Mouse (Mus musculus) activated CD4-positive, CD25-positive, alpha-beta regulatory T cell, adult 4 months (primary cell): ENCODE measurements around the gene Lrp1. TPM values are rescaled to one million over a fixed set of nuclear protein-coding genes. Genes with fewer than 3 reads are reported as not detected.

Experiments
- ATAC-seq: one replicate; pipeline ENCODE4 v1.8.0; 2017
- polyA plus RNA-seq, 2 experiments: library from polyadenylated mRNA; unstranded; fragments of 100-300 nt; shearing (Covaris generic); gene quantifications; one replicate each; pipeline ENCODE4 v1.2.1; 2017

The Lrp1 gene
- polyA plus RNA-seq, 2 experiments from 2014 or later: 0.57 TPM; not detected in 1

DNA sequence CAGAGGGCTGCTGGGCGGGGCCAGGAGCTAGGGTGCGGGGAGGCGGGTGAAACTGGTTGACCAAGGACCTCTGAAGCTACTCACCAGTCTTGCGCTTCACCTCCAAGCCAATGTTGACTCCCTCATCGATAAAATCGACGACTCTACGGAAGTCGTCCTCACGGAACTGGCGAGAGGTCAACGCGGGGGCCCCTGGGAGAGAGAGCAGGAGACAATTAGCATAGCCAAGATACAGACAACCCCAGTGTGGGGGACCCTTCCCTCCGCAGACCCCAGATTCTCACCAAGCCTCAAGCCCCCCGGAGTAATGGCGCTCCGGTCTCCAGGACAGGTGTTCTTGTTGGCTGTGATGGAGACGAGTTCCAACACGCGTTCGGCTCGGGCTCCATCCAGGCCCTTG lies 103.0 kb downstream of the Lrp1 start:
- no peak for ATAC-seq

DNA sequence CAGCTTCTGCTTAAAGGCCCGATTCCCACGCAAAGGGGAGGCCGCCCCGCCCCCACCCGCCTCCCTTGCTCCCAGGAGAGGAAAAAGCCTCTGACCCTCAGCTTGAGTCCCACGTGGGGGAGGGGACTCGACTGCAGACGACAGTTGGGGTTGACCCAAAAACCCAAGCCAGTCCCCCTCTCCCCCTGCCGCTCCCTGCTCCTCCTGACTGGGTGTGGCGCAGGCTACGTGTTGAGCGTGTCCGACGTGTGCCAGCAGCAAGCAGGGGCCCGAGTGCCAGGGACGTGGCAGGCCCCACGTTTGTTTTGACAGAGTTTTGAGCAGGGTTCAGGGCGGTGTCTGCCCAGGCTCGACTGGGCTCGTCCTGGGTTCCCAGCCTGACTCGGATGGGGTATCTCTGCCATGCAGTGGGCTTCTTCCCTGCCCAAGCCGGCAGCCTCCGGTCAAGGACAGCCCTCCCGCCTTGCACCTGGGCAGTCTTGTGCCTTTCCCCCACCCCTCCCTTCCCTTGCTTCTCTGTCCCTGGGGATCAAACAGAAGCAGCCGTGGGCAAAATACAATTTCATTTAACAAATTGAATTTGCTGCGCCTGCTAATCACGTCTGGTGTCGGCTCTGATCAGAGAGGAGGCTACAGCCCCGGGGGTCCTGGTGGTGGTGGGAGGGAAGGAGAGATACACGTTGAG lies 104.2 kb downstream of the Lrp1 start:
- ATAC-seq: no peak

DNA sequence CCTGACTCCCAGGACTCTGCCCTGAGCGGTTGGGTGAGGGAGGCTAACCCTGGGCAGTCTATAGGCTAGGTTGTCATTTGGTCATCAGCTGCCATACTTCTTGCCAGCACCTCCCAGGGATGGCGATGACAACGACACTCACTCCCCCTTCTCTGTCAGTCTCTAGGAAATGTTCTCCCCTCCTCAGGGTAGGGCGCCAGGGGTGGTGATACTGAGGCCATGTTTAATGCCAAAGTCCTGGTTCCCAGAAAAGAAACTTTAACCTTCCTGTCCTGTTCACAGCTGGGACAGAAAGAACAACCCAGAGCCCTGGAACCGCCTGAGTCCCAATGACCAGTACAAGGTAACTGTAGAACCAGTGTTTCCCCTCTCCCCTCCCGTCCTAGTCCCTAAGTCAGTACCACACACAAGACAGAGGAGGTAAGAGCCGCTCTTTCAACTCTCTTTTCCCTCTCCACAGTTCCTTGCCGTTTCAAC lies 104.9 kb downstream of the Lrp1 start:
- ATAC-seq: no peak

DNA sequence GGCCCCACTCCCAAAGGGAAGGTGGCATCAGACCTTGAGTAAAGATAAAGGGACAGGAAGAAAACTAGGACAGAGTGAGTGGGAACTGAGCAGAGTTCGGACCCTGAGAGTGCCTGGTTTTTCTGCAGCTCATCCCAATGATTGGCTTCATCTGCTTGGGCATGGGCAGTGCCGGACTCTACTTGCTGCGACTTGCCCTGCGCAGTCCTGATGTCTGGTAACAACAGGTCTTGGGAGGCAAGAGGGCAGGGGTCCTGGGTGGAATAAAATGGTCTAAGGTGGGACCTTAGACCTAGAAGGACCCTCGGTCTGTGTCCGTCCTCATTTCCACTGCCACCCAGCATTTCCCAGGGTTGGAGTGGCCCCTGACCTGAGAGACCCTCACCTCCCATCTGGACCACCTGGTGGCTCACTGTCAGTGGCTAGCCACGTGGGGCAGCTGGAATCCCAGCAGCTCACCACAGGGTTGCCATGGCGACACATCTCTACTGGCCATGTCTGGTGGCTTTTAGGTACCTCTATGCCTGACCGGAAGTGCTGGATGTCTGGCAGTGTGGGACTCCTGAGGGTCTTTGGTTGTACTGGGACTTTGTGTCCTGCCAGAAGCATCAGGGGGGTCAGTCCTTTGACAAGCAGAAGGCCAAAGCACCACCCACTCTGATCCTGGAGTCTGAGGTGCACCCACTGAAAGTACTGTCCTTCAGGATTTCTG lies 105.5 kb downstream of the Lrp1 start:
- ATAC-seq: no peak

DNA sequence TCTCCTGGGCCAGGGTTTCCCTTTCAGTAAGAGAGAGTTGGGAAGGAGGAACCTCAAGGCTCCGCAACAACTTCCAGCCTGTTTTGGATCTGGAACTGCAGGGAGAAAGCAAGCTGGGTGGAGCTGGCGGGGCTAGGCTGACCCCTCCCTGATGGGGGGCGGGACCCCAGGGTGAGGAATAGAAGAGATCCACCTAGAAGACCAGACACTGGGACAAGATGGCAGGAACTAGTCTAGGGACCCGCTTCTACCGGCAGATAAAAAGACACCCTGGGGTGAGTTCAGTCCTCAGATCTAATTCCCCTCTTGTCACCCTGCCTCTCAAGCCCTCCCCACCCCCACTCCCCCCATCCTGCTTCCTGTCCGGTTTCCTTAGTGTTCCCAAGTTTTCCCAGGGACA lies 106.2 kb downstream of the Lrp1 start, which contains the start of gene Ndufa4l2:
Ndufa4l2 (plus strand) TSS at position 204 of the 400 bp plus-strand sequence.
- no peak for ATAC-seq

DNA sequence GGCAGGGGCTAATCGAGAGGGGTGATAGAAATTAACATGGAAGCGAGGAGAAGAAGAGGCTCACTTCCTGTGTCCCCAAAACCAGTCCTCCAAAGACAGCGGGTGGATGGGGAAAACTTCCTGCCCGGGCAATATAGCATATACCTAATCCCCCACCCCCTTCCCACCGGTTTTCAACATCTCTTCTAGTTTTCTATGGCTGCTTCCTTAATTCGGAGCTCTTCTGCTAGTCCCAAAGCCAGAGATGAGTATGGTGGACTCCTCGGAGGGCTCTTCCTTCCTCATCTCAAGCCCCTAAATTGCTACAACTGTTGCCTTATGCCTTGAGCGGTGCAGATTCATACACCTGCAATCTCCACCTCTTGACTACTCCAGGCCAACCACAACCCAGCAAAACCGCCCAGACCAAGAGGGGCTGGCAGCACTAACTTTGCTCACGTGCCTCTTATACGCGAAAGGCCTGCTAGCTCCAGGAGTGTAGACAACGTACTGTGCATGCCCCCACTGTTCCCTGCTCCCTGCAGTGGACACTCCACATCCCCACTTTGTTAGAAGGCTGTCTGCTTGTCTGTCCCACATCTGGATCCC lies 106.7 kb downstream of the Lrp1 start:
- no peak for ATAC-seq

DNA sequence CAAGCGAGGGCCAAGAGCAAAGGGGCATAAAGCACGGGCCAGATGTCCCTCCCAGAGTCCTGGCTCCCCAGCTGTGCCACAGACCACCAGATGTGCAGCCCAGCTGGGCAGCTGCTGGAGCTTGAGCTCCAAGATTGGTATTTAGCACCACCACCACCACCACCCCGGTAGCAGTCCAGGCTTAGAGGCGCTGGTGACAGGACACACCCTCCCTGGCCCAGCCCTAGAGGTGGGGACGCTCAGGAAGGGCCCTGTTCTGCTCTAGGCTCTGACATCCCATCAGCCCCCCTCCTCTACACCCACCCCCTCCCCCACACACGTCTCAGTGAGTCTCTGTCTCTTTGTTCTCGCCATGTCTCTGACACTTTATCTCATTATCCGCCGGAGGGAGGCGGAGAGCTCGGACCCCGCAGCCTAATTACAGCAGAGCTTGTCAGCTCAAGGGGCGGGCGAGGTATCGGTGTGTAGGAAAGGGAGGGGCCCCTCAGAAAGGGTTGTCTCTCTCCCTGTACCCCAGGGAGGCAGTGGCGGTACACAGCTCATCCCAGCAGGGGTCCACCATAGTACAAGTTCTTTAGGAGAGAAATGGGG lies 107.4 kb downstream of the Lrp1 start:
- ATAC-seq: no peak

DNA sequence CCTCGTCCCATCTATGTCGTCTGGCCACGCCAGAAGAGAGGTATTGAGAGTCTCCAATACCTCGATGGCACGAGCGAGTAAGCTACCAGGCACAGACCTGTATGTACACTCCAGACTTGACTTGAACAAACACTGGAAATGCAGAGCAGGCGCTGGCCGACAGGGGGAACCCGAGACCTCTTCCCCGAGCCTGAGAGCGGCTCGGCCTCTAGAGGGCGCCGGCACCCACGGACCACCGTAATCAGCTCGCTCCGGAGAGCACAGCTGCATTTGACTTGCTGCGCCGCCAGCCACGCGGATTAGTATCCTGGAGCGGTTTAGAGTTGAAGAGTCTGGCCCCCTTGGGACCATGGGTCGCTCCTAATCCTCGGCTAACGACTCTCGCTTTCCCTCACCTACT lies 108.1 kb downstream of the Lrp1 start:
- peak; percentile 79 for ATAC-seq

DNA sequence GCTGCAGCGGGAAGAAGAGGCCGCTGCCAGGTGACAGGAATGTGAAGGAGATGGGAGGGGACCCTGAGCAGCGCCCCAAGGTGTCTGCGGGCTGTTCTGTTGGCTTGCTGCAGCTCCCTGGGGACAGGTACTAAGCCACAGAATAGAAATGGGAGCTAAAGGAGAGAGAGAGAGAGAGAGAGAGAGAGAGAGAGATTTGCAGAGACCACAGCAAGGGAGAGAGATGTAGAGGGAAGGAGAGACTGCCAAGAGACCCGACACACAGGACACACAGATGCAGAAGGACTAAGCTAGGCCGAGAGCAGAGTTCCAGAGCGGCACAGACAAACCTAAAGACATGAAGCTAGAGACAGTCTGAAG lies 108.7 kb downstream of the Lrp1 start:
- no peak for ATAC-seq

DNA sequence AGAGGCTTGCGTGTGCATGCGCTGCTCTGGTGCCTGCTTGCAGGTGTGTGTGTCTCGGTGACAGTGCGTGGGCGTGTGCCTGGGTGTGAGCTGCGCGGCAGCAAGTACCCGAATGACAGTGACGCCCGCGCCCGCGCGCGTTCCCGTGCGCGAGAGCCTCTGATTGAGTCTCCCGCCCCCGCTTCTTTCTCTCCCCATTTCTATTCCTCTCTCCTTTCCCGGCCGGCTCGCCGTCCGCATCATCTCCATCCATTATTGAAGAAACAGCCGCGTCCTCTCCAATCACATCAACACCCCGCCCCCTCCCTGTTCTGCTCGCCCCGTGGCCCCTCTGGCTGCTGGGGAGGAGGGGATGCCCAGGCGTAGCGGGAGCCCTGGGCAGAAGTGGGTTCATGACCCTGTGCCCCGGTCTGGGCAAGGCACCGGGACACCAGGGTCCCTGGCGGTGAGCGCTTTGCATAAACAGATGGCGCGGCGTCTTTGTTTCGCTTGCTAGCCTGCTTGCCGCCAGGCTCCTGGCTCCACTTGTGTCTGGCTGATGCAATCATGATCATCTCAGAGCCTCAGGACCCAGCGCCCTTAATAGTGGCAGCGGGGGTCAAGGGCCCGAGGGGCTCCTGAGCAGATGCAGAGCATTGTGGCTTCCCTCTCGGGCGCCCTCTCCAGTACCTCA lies 109.2 kb downstream of the Lrp1 start:
- no peak for ATAC-seq

DNA sequence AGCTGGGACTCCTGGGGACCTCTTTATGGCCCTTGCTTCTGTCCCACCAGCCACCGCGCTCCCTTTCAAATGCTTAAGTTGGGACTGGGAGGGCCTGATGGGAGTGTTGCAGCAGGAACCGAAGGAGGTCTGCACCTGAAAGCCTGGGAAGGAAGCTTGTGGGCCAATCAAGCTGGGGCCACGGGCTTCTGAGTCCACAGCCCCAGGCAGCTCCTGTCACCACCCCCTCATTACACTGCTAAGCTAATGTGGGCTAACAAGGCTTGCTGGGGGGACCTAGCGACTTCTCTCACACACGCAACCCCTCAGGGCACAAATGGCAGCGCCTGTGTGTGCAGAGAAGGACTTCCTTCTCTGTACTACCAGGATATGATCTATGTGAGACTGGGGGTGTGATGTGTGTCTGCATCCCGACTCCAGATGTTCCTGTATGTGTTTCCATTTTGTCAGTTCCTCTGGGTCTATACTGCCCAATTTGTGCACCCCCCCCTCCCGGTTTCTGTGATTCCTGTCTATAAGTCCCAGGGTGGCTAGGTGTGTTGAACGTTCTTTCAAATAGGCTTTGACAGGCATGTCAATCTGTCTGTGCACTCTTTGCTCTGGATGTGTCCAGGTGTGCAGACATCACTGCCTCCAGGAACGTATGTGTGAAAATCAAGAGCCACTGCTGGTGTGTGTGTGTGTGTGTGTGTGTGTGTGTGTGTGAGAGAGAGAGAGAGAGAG lies 109.9 kb downstream of the Lrp1 start:
- ATAC-seq: no peak

DNA sequence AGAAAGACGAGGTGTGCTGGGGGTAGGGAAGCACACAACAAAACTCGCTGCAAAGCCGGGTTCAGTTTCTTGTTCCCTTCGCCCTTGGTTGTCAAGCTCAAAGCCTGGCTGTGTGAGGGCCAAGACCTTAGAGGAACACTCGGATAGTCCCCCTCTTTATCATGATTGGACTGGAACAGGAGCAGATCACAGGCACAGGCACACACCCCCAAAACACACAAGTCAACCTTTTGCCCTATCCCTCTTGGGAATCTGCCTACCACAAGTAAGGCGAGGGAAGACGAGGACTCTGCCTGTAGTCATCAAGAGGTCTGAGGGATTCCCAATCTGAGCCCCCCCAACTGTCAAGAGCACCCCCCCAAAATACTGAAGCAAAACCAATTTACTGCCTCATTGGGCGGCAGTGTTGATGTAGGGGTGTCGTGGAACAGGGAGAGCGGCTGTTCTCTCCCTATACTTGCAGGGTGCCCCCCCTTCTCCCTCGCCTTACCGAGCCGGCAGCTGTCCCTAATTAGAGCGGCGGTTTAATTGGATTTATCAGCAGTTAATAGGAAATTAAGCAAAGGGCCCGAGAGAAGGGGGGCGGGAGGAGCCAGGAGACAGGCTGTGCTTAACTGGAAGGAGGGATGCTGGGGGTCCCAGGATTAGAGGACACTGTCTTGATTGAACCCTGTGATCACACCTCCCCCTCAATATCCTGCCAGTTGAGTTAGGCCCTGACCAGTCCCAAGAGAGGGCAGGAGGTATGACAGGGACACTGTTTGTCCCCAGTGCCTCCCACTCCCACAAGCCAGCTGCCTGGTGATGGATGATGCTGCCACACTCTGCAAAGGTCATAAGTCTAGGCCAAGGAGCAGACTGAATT lies 110.9 kb downstream of the Lrp1 start:
- ATAC-seq: no peak

DNA sequence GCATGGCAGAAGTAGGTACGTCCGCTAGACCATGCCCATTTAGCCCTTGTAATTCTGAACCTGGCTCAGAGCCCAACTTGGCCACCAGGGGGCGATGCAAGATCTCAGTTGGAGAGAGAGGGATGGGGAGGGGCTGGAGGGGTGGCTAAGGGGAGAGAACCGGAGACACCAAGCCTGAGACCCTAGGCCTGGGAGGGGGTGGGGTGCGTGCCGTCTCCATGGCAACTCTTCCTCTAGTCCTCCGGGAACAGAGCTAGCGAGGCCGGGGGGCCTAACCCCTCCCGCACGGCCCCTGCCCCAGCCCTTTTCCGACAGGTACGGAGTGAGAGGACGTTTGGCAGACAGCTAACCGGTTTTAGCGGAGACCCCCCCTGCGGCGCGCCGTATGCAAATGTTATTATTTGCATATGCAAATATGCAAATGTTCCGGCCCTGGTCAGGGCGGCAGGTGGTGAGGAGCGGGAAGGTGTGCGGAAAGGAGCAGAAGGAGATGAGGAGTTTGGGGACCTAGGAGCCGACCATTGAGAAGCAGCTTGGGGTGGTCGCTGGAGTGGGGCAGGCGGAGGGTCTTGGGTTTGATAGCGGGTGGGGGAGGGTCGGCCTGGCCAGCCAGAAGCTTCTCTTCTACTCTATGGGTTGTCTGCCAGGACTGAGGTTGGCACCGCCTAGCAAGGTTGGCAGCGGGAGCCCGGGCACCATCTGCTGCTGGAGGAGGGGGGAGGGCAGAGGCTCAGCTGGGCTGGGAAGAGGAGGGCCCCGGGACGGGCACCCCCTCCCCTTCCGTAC lies 111.7 kb downstream of the Lrp1 start:
- ATAC-seq: peak; percentile 25

DNA sequence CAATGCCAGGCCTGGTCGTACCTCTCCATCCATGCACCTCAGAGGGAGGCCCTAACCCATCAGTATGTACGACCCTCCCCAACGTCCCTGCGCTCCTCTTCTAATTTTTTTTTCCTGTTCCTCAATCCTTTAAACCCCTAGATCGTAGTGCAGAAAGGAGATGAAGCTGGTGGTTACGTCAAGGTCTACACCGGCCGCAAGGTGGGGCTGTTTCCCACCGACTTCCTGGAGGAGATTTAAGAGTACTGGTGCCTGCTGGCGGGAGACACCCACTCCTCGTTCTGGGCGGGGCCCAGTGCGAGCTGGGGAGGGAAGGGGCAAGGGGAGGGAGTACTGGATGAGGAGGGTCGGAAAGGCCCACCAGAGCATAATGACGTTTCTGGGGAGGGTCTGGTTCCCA lies 112.7 kb downstream of the Lrp1 start:
- ATAC-seq: peak; percentile 48

DNA sequence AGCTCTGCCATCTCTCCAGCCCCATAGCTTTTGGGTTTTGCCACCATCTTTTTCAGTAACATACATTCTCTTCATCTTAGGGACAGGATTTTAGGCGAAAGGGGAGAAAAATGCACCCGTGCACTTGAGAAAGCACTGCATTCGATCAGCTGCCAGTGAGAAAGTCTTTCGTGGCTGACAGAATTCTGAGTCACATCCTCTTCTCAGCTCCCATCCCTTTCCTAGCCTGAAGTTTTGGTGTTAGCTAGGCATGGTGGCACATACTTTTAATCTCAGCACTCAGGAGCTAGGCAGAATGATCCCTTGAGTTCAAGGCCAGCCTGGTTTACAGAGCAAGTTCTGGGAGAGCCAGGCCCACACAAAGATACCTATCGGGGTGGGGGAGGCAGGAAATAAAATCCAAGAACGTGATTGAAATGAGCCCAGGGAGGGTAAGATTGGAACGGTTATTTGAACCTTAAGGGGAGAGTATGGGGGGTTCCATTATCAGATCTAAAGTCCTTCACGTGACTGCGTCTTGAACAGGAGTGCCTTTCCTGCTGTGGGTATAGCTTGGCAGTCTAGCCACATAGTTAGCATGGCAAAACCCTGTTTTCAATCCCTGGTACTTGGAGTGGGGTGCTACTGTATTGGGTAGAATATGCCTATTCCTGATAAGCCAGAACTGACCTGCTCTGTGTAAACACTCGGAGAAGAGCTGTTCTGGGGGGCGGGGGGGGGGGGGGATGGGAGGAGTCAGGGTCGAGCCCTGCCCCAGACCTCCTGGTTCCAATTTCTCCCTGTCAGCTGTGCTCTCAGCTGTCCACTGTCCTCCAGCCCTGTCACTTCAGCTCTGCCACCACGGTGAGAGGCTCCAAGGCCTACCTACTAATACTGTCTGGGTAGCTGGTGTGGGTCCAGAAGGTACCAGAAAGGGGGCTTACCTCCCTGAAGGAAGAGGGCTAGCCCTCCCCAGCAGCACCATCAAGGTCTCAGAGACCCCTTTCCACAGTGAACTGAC lies 119.8 kb downstream of the Lrp1 start, which contains the start of gene Stac3:
Stac3 (plus strand) TSS at position 793 of the 1,000 bp plus-strand sequence.
- ATAC-seq: no peak

DNA sequence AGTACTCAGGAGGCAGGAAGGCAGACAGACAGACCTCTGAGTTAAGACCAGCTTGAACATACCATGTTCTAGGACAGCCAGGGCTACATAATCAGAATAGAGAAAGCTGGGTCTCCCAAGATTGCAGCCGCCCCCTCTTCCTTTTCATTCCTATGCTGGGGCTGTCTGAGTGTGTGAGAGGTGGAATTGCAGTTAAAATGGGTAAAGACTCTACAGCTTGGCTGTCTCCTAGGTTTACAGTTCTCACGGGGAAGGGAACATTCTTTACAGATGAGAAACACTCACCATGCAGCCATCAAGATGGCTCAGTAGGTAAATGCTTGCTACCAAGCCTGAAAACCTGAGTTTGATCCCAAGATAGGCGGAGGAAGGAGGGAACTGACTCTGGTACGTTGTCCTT lies 120.9 kb downstream of the Lrp1 start:
- ATAC-seq: no peak

DNA sequence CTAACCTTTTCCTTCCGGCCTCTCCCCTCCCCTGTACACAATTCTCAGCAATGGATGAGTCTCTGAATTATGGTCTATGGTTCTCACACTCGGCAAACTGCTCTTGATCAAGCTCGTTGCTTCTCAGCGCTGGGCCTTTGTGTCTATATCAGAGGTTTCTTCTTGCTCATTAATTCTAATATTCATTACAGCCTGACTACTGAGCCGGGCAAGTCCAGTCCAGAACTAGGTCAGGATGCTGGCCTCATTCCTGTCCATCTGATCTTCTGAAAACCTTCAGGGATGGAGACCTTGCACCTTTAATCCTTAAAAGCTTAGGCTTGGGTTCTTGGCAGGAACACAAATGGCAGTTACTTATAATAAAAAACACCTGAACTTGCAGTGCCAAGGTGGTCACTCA lies 121.4 kb downstream of the Lrp1 start:
- no peak for ATAC-seq

DNA sequence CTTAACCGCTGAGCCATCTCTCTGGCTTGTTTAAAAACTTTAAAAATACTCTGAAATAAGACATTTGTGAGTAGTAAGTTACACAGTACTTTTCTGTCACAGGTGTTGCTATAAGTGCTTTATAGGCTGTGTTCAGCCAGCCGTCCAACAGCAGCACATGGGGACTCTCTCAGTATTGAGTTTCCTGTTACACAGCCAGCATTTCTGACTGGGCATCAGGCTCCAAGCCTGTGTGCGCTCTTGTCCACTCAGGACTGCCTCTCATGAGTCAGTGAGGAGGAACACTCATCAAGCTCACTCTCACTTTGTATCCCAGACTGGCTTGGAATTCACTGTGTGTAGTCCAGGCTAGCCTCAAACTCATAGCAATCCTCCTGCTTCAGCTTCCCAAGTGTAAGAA lies 124.8 kb downstream of the Lrp1 start:
- ATAC-seq: no peak

DNA sequence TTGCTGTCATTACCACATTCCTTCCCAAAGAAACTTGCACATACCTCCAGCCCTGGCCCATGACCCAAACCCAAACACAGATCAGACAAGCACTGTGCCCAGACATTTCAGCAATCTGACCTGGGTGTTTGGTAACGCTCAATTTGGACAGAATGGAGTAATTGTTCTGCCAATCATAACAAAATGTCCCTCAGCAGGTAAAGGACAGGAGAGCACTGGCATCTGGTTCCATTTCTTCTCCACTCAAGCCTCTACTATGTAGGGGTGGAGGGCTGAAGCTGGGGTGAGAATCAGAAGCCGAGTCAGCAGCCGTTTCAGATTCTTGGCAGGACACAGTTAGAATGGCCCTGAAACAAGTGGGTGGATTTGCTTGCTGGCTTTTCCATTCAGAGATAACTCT lies 128.8 kb downstream of the Lrp1 start:
- no peak for ATAC-seq
